Mouse (Mus musculus) heart, adult 2 months (tissue): ENCODE measurements around the gene Wtip. TPM values are rescaled to one million over a fixed set of nuclear protein-coding genes. Genes with fewer than 3 reads are reported as not detected.
A peak's percentile ranks its signal among the peaks of the same experiment; 100 is the strongest.

Experiments
- DNase-seq, 2 experiments: peaks; one replicate each; pipeline ENCODE4 v3.0.0; 2021
- H3K27ac ChIP-seq: fragments of 200-600 bp; 2 replicates; pipeline ENCODE4 v1.8.1; 2022
- H3K27me3 ChIP-seq: fragments of 200-500 bp; 2 replicates; pipeline ENCODE4 v1.6.1; 2012; ENCODE audit warnings: mild to moderate bottlenecking, low read length, inconsistent platforms, mixed read lengths; ENCODE audit not compliant: control insufficient read depth, insufficient read depth
- H3K36me3 ChIP-seq: fragments of 200-500 bp; 2 replicates; pipeline ENCODE4 v1.6.1; 2012; ENCODE audit warnings: low read length, inconsistent platforms; ENCODE audit not compliant: control insufficient read depth, insufficient read depth
- H3K4me1 ChIP-seq: fragments of 200-500 bp; 2 replicates; pipeline ENCODE4 v1.6.1; 2011; ENCODE audit warnings: low read length; ENCODE audit not compliant: control insufficient read depth, insufficient read depth
- H3K4me3 ChIP-seq: fragments of 200-600 bp; 2 replicates; pipeline ENCODE4 v1.8.1; 2022
- H3K79me2 ChIP-seq: fragments of 200-500 bp; replicated peaks from 2 replicates; pipeline ENCODE4 v1.6.1; 2012; ENCODE audit warnings: mild to moderate bottlenecking, inconsistent platforms, low read length, moderate library complexity, mixed read lengths; ENCODE audit not compliant: control insufficient read depth, insufficient read depth
- H3K9ac ChIP-seq: fragments of 200-500 bp; 2 replicates; pipeline ENCODE4 v1.6.1; 2012; ENCODE audit warnings: low read depth, mild to moderate bottlenecking, control low read depth, inconsistent platforms, low read length, mixed read lengths
- CTCF ChIP-seq: fragments of 200-600 bp; IDR thresholded peaks from 2 replicates; pipeline ENCODE4 v1.8.1; 2022; ENCODE audit warnings: antibody characterized with exemption, mild to moderate bottlenecking, moderate library complexity
- EP300 ChIP-seq: fragments of 200-500 bp; IDR thresholded peaks from 2 replicates; pipeline ENCODE4 v1.6.1; 2011; ENCODE audit warnings: low read depth, low read length, control low read depth; ENCODE audit not compliant: insufficient read depth
- POLR2A ChIP-seq: fragments of 200-500 bp; IDR thresholded peaks from 2 replicates; pipeline ENCODE4 v1.6.1; 2011; ENCODE audit warnings: mild to moderate bottlenecking, low read depth, low read length, control low read depth; ENCODE audit not compliant: insufficient read depth
- WGBS: fragments of 180-500 bp; shearing (Covaris S2); methylation state at CpG from one replicate; pipeline ENCODE4 v1.1.7; 2018; 5-methylcytosine and 5-hydroxymethylcytosine counted together
- intact Hi-C: fragments of 180-260 bp; cut with DNase I; formaldehyde crosslinking; loops from one replicate; pipeline ENCODE4 v1.15.1; 2025
- polyA plus RNA-seq: library from polyadenylated mRNA; depleted of rRNA; stranded (reverse); fragments of >200 nt; gene quantifications from 2 replicates; pipeline ENCODE4 v1.2.3, GENCODE M21; 2012
- total RNA-seq, 2 experiments: library from RNA; stranded (reverse); gene quantifications; 2 replicates each; pipeline ENCODE4 v1.2.3; 2021

Wtip gene
- total and polyA plus RNA-seq, 3 experiments, result 9.7 to 12.1 (median 10.6) TPM

DNA sequence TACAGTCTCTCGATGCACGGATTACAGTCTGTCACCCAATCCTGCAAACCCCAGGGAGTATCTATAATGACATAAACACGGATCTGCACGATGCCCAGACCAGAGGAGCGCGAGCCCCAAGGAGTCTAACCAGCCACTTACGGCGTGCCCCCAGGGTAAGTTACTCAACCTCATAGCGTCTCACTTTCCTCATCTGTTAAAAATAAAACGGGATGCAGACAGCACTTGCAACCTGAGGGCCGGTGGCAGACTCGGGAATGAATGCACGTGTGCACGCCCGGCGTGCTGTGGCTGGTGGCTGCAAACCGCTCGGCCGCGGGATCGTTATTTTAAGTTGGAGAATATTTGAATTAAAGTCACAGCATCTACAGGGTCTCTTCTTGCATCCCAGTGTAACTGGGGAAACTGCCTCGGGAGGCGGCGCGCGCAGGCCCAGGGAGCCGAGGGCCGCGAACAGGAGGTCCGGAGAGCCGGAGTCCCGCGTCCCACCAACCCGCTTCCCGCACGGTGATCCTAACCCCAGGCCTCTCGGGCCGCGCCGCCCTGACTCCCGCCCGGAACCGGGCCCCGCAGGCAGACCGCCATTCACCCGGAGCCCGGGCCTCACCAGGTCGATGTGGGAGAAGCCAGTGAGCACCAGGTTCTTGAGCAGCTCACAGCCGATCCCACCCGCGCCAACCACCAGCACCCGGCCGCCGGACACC, 34.9 kb upstream of the Wtip start:
- no peak for TF ChIP-seq CTCF
- no peak for TF ChIP-seq POLR2A
- TF ChIP-seq EP300, result no peak
- Histone ChIP-seq H3K9ac (peak overlapping the region; percentile 86), H3K27ac (peak overlapping the region; percentile 88), H3K36me3 (peaks cover 6% of the 10 kb centered on the region), H3K4me1 (peaks cover 1% of the 10 kb centered on the region), H3K27me3 (no peaks in the 10 kb centered on the region), H3K4me3 (peak overlapping the region; percentile 87), H3K79me2 (no peaks in the 10 kb centered on the region)
- WGBS, result under 1% methylated on average over 54 of the region's 54 CpGs
- intact Hi-C loops, result loop anchor here (2.0 to 10.0 kb wide), 3 partner anchors 29 to 217 kb away; partner anchors contain the start of gene Pdcd2l
- peak in 1 of 2 experiments; percentile 49 for DNase-seq

DNA sequence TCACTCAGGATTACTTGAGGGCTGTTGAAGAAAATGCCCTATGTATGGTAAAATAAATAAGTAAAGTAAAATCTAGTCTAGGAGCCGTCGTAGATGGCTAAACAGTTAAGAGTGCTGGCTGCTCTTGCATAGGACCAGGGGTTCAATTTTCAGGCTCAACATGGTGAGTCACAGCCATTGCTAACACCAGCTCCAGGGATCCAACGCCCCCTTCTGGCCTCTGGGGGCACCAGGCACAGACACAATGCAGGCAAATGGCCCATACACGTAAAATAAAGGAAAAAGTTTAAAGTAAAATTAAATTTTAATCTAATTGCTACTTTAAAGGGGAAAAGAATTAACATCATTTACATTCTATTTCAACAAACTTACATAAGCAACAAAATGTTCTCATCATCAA, 33.8 kb upstream of the Wtip start:
- peak overlapping the region; percentile 87; the same call in 1 of the 2 replicates for H3K4me3 ChIP-seq
- TF ChIP-seq POLR2A, result no peak
- TF ChIP-seq CTCF, result peak; percentile 57
- TF ChIP-seq EP300, result no peak
- intact Hi-C loops, result loop anchor here (2.0 to 10.0 kb wide), 2 partner anchors 32 to 218 kb away; no protein-coding TSS in a partner anchor
- no peaks in the 10 kb centered on the region for H3K79me2 ChIP-seq
- peaks cover 6% of the 10 kb centered on the region for H3K36me3 ChIP-seq
- H3K27ac ChIP-seq, result no peak overlapping the region; the same call in 1 of the 2 replicates
- H3K4me1 ChIP-seq, result peaks cover 1% of the 10 kb centered on the region
- 55% methylated on average over 4 of the region's 4 CpGs for WGBS
- DNase-seq, result no peak
- H3K27me3 ChIP-seq, result no peaks in the 10 kb centered on the region
- no peak overlapping the region for H3K9ac ChIP-seq

DNA sequence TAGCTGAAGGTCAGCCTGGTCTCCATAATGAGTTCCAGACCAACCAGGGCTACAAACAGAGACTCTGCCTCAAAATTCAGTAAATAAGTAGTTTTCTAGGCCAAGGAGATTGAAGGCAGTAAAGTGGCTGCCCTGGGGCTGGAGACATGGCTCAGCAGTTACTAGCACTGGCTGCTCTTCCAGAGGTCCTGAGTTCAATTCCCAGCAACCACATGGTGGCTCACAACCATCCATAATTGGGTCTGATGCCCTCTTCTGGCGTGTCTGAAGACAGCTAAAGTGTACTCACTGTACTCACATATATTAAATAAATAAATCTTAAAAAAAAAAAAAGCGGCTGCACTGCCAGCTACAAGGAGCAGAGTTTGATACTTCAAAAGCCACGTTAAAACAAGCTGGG, 32.9 kb upstream of the Wtip start:
- WGBS, result 81% methylated on average over 3 of the region's 3 CpGs

DNA sequence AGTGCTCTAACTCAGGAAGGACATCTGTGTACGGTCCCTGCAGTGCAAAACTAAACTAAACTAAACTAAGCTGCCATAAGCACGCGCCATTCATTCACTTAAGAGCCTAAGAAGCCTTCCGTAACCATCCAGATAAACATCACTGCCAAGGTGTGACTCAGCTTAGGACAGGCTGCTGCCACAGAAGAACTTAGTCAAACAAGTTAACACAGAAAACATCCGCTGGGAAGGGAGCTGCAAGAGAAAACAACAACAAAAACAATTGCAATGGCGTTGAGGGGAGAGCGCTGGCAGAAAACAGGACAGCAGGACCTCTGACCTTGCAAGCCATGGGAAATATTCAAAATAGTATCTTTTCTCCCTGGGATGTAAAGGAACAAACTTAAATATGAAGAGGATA, 31.6 kb upstream of the Wtip start:
- TF ChIP-seq POLR2A (no peak), EP300 (no peak), CTCF (no peak)
- Histone ChIP-seq H3K27me3 (no peaks in the 10 kb centered on the region), H3K36me3 (peaks cover 10% of the 10 kb centered on the region), H3K9ac (no peak overlapping the region), H3K4me3 (no peak overlapping the region), H3K79me2 (no peaks in the 10 kb centered on the region), H3K27ac (no peak overlapping the region), H3K4me1 (peaks cover 1% of the 10 kb centered on the region)
- no peak for DNase-seq
- 84% methylated on average over 7 of the region's 7 CpGs for WGBS
- intact Hi-C loops, result loop anchor here (10.0 kb wide), 1 partner anchor 220 kb away; no protein-coding TSS in a partner anchor

More for the DNA sequence above, 32.9 kb upstream of the Wtip start:
- no peak overlapping the region for H3K4me3 ChIP-seq
- TF ChIP-seq EP300 (no peak), CTCF (no peak), POLR2A (no peak)
- no peaks in the 10 kb centered on the region for H3K27me3 ChIP-seq
- no peak overlapping the region for H3K9ac ChIP-seq
- H3K27ac ChIP-seq, result no peak overlapping the region
- peaks cover 10% of the 10 kb centered on the region for H3K36me3 ChIP-seq
- H3K79me2 ChIP-seq, result no peaks in the 10 kb centered on the region
- DNase-seq, result no peak
- H3K4me1 ChIP-seq, result peaks cover 1% of the 10 kb centered on the region
- intact Hi-C loops, result loop anchor here (2.0 to 10.0 kb wide), 2 partner anchors 31 to 219 kb away; no protein-coding TSS in a partner anchor

DNA sequence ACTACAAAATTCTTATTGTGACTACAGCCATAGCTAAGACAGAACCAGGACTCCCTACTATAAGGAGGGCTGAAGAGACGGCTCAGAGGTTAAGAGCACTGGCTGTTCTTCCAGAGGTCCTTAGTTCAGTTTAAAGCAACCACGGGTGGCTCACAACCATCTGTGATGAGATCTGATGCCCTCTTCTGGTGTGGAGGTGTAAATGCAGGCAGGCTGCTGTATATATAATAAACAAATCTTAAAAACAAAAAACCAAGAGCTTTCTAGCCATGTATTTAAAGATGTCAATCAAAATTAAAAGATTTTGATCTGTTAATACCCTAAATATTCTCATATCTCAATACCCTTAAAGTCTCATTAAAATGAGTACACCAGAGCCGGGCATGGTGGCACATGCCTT, 26.1 kb upstream of the Wtip start:
- no peak for DNase-seq
- 95% methylated on average over 3 of the region's 3 CpGs for WGBS
- intact Hi-C loops, result no loop called here
- H3K27me3 ChIP-seq, result no peaks in the 10 kb centered on the region
- TF ChIP-seq CTCF (peak; percentile 44), POLR2A (no peak)
- H3K36me3 ChIP-seq, result peaks cover 10% of the 10 kb centered on the region
- no peaks in the 10 kb centered on the region for H3K4me1 ChIP-seq
- no peaks in the 10 kb centered on the region for H3K79me2 ChIP-seq
- no peak overlapping the region for H3K27ac ChIP-seq
- H3K4me3 ChIP-seq, result no peak overlapping the region
- no peak overlapping the region for H3K9ac ChIP-seq

DNA sequence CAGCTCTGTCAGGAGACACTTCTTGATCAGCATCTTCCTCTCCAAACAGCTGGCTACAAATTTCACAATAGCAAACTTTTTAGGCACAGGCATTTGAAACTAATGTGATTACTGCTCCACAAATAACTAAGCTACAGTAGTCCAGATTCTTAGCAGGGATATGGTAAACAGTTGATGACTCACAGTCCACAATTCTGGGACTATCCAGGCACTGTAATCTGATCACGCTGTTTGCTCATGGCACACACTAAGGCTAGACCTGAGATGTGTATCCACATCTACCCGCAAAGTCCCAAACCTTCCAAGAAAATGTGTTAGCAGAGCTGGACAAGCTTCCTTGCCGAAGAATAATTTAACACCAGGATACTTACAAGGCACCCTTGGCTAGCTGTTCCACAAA, 24.9 kb upstream of the Wtip start:
- WGBS, result 97% methylated on average over 3 of the region's 3 CpGs
- Histone ChIP-seq H3K79me2 (no peaks in the 10 kb centered on the region), H3K27me3 (no peaks in the 10 kb centered on the region), H3K27ac (no peak overlapping the region), H3K4me1 (no peaks in the 10 kb centered on the region), H3K4me3 (no peak overlapping the region), H3K9ac (no peak overlapping the region), H3K36me3 (peaks cover 5% of the 10 kb centered on the region)
- TF ChIP-seq EP300, result no peak
- TF ChIP-seq CTCF, result no peak
- TF ChIP-seq POLR2A, result no peak
- intact Hi-C loops, result no loop called here
- no peak for DNase-seq
